Mouse (Mus musculus) cerebellum, postnatal 4 days (tissue): ENCODE measurements around the gene Pfkfb4.

ENCODE experiments used
- DNase-seq, 2 experiments: peaks; one replicate each; pipeline ENCODE4 v3.0.0; 2022; ENCODE audit warnings: low spot score in 2 of 2, mixed read lengths in 1 of 2

The Pfkfb4 gene

DNA sequence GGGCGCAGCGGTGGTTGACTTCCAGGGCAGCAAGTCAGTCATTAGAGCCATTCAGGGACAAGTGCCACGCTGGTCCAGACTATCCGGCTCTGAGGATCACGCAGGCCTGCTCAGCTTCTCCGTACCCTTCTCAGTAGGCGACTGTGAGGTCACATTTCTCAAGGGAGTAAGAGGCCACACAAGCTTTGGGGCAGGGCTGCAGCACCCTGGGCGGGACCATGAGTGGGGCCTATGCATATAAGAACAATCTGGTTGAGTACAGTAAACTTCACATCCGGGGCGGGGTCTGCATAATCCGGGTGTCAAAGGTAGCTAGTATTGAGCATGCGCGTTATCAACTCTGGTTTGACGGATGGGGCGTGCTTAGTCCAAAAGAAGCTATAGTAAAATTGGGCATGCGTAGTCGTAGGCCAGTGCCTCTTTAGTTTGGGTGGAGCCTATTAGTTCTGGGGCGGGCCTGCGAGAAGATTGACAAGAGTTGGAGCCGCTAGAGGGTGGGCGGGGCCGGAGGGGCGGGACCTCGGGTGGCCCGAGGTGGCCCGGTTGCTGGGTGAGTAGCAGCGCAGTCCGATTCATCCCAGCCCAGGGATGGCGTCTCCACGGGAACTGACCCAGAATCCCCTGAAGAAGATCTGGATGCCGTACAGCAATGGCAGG lies at the start of gene Pfkfb4:
Pfkfb4 (plus strand) TSS at position 351 of the 657 bp plus-strand sequence.
- peak; percentile 63 to 85 for DNase-seq

DNA sequence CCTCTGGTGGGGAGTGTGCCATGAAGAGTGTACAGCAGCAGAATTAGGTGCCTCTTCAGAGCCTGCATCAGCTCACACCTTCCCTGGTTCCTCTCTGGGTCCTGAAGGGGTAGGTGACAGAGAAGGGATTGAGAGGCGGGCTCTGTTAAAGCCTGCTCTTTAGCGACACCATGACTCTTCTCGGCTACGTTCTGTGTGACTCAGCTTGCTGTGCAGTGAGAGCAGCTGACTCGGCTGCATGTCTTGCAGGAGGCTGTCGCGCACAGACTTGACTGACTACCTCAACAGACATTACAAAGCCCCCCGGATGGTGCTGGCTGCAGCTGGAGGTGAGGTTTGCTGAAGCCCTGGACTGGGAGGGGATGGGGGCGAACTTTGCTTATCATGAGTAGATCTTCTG lies 46.5 kb upstream of the Pfkfb4 start:
- DNase-seq, result no peak

DNA sequence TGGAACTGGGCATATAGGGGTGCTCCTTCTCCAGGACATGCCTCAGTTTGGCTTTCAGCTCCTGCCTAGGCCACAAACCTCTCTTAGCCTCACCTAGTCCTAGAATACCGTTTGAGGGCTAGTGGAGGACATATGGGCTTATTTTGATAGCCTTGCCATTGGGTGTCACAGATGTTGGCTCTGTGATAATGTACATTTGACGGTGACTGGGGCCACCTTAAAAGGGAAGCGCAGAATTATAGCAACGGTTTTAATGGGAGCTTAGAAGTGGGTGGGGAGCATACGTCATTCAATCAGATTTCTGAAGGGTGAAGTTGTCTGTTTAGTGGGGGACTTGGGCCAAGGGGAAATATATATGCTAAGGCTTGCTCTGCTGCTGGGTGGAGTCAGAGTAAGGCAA lies 46.0 kb upstream of the Pfkfb4 start:
- DNase-seq, result no peak

DNA sequence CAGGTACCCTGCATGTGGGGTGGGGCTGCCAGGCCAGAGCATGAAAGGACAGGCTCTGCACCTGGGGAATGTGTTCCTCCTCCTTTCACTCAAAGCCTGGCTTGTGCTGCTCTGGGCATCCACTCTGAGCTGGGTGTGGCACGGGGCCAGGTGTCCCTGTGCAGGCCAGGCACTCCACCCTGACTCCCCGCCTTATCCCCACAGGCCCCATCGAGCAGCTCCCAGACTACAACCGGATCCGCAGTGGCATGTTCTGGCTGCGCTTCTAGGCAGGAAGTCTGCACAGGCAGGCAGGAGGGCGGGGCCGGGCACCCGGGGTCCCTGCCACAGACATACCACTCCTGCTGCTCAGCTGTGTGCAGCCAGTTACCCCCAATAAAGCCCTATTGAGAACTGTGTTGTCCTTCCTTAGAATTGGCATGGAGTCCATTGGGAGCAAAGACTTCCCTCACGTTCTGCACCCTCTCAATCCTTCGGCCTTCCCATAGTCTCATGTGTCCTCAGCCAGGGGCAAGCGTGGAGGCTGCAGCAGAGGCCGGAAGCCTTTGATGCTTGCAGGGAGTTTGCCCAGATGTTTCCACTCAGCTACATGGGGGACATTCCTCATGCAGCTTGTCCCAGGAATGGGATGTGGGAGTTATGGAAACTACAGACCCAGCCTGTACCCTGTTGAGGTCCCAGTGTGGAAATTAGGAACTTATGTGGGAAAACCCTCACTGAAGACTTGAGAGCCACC lies 42.2 kb upstream of the Pfkfb4 start:
- DNase-seq, result no peak

DNA sequence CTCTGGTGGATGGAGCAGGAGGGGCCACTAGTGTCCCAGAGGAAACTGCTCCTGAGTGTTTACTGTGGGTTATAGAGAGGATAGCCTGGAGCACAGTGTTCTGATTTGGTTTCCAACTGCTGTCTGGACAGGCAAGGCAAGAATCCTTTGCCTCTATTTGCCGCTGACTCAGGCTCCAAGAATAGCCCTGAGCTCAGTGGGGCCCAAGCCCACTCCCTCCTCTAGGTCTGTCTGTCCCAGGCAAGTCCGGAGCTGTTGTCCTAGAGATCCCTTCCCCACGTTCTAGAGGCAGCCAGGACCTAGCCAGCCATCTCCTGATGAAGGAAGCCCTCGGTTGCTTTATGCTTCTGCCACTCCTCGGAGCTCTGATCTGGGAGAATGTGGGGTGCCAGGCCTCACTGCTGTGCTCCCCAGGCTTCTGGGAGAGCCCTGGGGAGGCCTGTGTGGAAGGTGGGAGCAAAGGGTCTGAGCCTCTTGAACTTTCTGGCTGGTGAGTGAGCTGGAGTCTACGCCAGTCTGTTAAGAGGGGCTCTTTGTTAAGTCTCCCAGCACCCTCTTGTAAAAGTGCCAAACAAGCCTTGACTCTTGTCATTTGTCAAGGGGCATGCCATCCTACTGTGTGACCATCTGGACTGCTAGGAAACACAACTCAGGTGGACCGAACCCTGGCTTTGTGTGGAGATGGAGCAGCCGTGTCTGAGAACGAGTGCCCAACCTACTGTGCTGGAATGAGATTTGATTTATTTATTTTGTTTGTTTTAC lies 41.4 kb upstream of the Pfkfb4 start:
- no peak for DNase-seq

DNA sequence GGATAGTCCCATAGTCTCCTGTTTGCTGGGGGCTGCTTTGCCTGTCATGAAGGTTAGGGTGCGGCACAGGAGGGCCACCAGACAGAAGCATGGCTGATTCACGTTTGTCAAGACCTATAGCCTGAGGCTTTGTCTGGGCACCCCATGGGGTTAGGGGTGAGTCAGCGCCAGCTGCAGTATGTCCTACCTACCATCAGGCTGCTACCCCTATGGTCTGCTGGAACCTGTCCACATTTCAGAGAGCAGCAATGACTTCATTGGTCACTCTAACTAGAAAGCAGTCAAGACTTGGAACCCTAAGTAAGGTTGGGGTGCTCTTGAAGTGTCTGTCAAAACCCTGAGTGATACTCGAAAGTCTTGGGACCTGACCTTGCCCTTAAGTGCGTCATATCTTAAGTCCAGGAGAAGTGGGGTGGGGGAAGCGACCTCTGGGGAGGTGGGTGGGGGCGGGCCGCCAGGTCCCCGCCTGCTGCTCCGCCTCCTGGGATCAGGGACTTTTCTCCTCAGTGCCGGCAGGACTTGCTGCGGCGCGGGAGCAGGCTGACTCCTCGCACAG lies 38.4 kb upstream of the Pfkfb4 start, which contains the start of gene Col7a1:
Col7a1 (plus strand) TSS at position 506 of the 556 bp plus-strand sequence.
- no peak for DNase-seq

DNA sequence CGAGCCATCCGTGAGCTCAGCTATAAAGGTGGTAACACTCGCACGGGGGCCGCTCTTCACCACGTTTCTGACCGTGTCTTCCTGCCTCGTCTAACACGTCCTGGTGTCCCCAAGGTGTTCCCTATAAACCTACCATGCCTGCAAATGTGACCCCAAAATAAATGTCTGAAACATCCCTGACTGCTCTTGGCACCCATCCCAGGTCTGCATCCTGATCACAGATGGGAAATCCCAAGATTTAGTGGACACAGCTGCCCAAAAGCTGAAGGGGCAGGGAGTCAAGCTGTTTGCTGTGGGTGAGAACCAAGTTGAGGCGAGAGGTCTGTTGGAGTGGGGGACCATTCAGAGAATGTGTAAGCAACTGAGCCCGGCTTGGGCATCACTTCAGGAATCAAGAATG lies 36.3 kb upstream of the Pfkfb4 start:
- DNase-seq, result no peak

DNA sequence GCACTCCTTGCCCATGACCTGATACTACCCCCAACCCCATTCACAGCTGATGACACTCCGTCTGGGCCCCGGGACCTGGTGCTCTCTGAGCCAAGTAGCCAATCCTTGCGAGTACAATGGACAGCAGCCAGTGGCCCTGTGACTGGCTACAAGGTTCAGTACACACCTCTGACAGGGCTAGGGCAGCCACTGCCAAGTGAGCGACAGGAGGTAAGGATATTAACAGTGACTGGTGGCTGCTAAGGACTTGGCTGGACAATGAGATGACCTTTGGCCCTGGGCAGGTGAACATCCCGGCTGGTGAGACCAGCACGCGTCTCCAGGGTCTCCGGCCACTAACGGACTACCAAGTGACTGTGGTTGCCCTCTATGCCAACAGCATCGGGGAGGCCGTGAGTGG lies 35.7 kb upstream of the Pfkfb4 start:
- no peak for DNase-seq

DNA sequence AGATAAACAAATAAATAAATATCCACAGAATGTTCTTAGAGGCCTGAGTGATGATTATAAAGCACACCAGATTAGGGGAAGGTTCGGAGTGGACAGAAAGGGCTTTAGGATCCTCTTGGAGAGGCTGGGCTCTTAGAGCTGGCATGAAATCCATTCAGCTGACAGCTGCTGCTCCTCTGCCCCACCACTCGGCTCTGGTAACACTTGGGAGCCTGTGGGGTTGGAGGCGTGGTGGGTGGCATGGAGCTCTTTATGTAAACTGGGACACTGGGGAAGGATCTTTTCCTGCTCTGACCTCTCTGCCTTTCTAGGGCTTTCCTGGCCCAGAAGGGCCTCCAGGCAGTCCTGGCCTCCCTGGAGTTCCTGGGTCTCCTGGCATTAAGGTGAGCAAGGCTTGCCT lies 28.0 kb upstream of the Pfkfb4 start:
- DNase-seq, result no peak

DNA sequence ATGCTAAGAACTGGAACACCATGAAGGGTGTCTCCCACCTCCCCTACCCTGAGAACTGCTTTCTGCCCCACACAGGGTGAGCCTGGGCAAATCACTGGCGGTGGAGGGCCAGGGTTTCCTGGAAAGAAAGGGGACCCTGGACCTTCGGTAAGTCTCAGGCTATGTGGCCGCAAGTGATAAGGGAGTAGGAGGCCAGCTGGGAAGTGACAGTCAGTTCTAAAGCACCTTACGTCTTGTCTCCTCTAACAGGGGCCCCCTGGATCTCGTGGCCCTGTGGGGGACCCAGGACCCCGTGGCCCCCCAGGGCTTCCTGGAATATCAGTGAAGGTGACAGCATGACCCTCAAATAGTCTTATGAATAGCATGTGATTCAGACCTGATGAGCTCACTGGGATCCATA lies 27.2 kb upstream of the Pfkfb4 start:
- no peak for DNase-seq

DNA sequence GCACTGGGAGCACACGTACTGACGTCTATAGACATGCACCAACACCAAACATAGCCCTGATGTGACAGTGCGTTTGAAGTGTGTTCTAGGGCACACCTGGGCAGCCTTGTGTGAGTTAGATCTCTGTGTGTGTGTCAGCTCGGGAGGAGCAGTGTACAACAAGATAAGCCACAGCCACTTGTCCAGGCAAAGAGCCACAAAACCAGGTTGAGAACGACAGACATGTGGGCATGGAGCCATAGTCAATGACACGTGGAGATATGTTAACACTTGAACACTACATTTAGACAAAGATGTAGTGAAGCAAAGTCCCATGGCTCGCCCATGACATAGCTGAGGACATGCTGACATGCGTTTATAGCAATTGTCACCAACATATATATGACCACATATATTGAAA lies 21.0 kb upstream of the Pfkfb4 start:
- no peak for DNase-seq

DNA sequence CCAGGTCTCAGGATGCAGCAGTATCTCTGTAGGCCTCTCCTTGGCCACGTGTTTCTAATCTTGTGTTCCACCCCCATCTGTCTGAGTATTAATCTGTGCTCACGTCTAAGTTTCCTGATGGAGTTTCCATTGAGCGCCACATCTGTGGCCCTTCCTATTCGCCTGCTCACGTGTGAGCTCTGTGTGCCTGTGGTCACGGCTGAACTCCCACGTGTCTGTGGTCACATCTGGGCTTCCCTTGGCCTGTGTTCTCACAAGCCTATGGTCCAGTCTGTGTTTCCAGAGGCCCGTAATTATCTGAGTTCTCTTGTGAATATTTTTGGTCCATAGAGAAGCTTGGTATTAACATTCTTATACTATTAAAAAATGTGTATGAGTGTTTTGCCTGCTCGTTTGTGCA lies 15.1 kb upstream of the Pfkfb4 start:
- DNase-seq, result no peak

DNA sequence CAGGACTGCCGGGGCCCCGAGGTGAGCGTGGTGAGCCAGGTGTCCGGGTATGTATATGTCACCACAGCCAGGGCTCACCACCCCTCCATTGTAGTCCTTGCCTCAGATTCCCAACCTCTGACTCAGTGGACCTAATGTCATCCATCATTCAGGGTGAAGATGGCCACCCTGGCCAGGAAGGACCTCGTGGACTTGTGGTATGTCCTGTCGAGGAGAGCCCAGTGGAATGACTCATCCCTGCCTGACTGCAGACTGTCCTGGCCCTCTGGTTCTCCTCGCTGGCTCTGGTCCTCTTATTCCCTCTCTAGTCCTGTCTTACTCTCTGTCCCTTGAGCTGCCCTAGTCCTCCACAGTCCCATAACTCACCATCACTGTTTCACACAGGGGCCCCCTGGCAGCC lies 13.6 kb upstream of the Pfkfb4 start:
- no peak for DNase-seq

DNA sequence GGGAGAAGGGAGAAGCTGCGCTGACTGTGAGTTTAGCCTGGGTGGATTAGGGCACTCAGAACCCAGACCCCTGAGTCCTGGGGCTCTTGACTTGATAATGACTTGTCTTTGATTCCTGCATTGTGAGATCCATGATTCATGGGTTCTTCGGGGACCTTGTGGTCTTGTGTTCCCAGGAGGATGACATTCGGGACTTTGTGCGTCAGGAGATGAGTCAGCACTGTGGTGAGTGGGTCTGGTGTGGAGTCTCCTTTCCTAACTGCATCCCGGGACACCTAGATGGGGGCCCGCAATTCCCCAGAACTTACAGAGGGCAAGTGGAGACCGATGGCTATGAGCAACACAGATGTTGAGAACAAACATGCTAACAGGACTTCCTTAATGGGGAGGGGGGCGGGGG lies 9.1 kb upstream of the Pfkfb4 start:
- no peak for DNase-seq

DNA sequence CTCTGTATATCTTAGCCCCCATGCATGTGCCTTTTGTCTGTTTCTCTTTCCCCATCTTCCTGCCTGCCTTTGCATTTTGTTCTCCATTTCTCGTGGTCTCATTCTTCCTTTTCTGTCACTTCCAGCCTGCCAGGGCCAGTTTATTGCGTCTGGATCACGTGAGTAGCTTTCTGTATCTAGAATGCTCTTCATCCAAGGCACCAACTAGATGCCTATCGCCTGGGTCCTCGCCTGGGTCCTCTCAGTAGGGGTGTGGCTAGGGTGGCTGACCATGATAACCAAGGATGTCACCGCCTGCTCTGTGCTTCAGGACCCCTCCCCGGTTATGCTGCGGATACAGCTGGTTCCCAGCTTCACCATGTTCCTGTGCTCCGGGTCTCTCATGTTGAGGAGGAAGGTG lies 8.4 kb upstream of the Pfkfb4 start:
- no peak for DNase-seq

DNA sequence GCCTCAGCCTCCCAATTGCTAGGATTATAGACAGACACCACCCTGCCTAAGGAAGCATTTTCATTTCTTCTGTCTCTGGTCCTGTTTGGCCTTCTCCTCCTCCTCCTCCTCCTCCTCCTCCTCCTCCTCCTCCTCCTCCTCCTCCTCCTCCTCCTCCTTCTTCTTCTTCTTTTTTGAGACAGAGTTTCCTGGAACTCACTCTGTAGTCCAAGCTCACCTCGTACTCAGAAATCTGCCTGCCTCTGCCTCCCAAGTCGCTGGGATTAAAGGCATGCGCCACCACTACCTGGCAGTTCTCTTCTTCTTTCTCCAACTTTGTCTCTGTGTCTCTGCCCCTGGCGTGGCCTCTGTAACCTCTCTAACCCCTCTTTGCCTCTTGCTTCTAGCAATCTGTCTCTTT lies 5.9 kb upstream of the Pfkfb4 start, which contains the start of gene Ucn2:
Ucn2 (plus strand) TSS at position 301 of the 400 bp plus-strand sequence.
- DNase-seq, result no peak

DNA sequence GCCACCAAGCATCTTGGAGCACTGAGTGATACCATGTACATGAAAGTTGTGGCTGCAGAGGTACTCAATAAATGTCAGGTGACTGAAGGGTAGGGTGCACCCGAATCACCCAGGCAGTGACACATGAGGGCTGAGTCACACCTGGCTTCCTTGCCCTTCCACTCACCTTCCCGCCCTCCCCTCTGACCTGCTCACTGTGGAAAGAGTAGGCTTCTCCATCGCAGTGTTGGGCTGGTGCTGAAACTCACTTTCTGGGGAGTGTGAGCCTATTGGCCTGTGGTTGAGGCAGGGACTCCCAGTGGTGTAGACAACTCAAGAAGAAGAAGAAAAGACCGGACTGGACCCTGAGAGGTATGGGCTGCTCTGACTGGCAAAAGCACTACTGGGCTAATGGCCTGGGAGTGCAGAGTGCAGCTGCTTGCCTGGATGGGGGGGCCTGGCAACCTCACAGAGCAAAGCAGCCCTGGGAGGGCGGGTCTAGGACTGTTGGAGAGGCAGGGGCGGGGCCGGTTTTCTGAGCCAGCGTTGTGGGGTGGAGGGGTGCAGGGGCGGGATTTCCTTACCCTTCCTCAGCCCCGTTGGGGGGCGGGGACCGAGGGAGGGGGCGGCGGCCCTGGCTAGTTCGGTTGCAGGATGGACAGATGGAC lies 3.8 kb upstream of the Pfkfb4 start:
- peak in 1 of 2 experiments; percentile 27 for DNase-seq

DNA sequence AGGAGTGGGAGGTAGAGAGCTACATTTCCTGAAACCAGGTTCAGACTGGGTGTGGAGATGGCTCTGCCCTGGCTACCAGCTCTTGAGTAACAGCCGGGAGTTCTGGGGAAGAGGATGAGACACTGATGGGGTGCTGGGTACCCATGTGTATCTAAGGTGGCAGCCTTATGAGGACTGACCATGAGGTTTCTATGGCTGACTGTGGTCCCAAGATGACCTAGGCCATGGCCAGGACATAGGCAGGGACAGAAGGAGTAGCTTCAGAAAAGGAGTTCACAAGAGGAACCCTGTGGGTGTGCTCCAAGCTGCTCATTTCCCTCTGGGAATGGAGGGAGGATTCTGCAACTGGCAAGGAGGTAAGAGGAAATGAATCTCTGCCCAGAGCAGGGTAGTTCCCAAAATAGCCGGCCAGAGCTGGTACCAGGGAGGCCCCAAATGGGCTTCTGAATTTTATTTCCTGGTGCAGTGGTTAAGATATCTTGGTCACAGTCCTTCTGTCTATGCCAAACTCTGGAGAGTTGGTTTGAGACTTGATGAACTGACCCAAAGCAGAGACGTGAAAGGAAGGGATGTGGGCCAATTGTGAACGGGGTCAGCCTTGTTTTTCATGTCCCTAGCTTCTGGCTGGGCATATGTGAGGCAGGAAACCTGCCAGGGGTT lies 1.6 kb upstream of the Pfkfb4 start:
- DNase-seq, result no peak

DNA sequence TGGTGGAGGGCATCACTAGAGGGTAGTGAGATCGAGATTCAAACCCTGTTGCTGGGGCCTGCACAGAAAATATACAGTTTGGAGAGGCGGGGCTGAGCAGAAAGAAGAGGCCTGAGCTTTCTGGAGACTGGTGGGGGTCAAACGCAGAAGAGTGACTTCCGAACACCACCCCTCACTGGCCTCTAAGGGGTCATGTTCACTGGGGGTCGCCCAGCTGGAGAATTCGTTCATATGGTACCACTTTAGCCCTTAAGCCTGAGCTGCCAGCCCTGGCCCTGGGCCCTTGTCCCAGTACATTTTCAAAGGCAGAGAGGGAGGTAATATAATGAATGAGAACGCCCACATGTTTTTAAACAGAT lies 1.1 kb upstream of the Pfkfb4 start:
- no peak for DNase-seq

DNA sequence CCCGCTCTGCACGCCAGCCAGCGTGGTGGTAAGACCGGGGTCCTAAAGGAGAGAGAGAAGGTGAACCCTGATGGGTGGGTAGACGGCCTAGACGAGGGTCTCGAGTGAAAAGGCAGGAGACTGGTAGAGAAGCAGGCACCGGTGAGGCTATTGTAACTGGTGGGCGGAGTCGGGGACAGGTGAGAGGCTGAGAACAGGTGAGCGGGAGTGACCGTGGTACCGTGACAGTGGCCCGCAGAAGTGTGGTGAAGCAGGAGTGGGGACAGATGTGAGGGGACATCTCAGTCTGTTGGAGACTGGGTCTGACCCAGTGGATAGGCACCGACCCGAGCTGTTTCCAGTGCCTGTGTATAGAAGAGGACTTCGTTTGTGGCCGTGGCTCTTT lies 499 bp downstream of the Pfkfb4 start:
- DNase-seq, result no peak

DNA sequence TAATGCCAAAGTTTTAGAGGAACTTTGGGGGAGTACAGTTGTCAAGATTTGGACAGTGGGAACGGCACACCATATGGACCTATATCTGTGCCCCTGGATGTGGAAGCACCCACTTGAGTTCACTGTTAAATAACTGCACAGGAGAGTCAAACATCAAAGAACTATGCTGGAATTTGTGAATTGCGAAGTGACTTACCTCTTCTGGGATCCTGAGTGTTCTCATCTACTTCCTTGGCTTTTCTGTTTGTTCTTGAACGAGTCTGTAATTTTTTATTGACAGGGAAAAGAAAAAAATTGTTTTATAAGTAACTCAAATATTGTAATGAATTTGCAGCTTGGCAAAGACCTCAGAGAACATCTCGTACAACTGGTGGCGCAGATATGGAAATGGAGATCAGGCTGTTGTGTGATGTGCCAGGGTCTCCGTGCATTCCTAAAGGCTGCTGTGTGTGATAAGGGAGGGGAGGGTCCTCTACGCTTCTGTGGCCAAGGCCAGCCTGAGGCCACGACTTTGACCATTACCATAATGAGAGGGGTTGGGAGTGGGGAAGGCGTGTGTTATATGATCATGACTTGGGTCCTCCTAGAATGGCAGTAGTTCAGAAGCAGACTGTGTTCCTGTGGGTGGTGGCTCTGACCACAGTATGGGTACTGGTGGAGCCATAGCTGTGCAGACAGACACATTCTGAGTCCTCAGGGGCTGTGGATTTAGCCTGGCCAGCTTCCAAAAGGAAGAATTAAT lies 1.2 kb downstream of the Pfkfb4 start:
- DNase-seq, result no peak
